In genomic region chr13:42245753-42246409, GRCm38 (mm10) we compare ENCODE assay signal across 10 mouse cellular contexts. TPM values are rescaled to one million over a fixed set of nuclear protein-coding genes. Genes with fewer than 3 reads are reported as not detected.
DNase-seq lines count a peak whose midpoint lies in the region; TF ChIP-seq lines count a peak whose summit lies in the region.
"Had no signal": no experiment of that assay in that cellular context is flagged by ENCODE, and none has a peak within 500 bp of the region (broad histone marks: within the 10 kb centered on the region; RNA-seq: fewer than 3 reads in every experiment).

No protein-coding gene starts in this region.

- TF ChIP-seq CTCF in left cerebral cortex, adult 2 months (IDR thresholded peaks at IDR 0.05): no peak

- no peaks in the 10 kb centered on the region for H3K27me3 ChIP-seq in splenic B cell, adult 2 months (ENCODE audit: control insufficient read depth, insufficient read depth, low read length, poor library complexity, severe bottlenecking)
- H3K27me3 ChIP-seq: midbrain, embryonic 12.5 days had no signal

- peak; percentile 6 to 23 for DNase-seq in left cerebral cortex, postnatal 25 days (ENCODE audit: low spot score in 2 of 2)
- no peak for DNase-seq in left cerebral cortex, adult 2 months (ENCODE audit: extremely low spot score in 1 of 2, low spot score in 2 of 2)
- DNase-seq in heart, postnatal 10 days: peak; percentile 31 to 38
- peak; percentile 59 for DNase-seq in splenic B cell, adult 2 months (ENCODE audit: low read depth, low spot score)
- no peak for DNase-seq in testis, postnatal 14 days (ENCODE audit: low spot score)
- DNase-seq in cerebellum, adult 11 months: no peak
- no peak for DNase-seq in gastrocnemius, postnatal 10 days
- DNase-seq: adrenal gland, adult 2 months had no signal

- no peaks in the 10 kb centered on the region for H3K36me3 ChIP-seq in splenic B cell, adult 2 months (ENCODE audit: control insufficient read depth, insufficient read depth, low read length, poor library complexity, severe bottlenecking)
- H3K36me3 ChIP-seq: midbrain, embryonic 12.5 days had no signal

- no peak overlapping the region; the same call in 1 of the 2 replicates for H3K27ac ChIP-seq in left cerebral cortex, adult 2 months
- H3K27ac ChIP-seq in brown adipose tissue, adult 24 weeks (replicated peaks; ENCODE audit: low read depth, low read length): no peak overlapping the region
- H3K27ac ChIP-seq: midbrain, embryonic 12.5 days had no signal

- no peak overlapping the region for H3K4me3 ChIP-seq in left cerebral cortex, adult 2 months
- H3K4me3 ChIP-seq in brown adipose tissue, adult 24 weeks (ENCODE audit: insufficient read depth, low read depth, low read length): peak overlapping the region; percentile 12; the same call in 1 of the 2 replicates
- H3K4me3 ChIP-seq: midbrain, embryonic 12.5 days had no signal

- intact Hi-C loops in left cerebral cortex, postnatal 25 days (cut with DNase I): loop anchor here (2.0 kb wide), 3 partner anchors 71 to 603 kb away; no protein-coding TSS in a partner anchor
- intact Hi-C loops in left cerebral cortex, adult 2 months (cut with DNase I): loop anchor here (2.0 kb wide), 1 partner anchor 55 kb away; the partner anchor contains the start of gene Edn1
- intact Hi-C loops in heart, postnatal 10 days (cut with DNase I): loop anchor here (1.0 to 2.0 kb wide), 3 partner anchors 54 to 603 kb away; no protein-coding TSS in a partner anchor

- H3K4me1 ChIP-seq in brown adipose tissue, adult 24 weeks (ENCODE audit: control insufficient read depth, insufficient read depth, insufficient read length, low read length): no peaks in the 10 kb centered on the region

RNA-seq across cellular contexts. Expression of gene Edn1, which starts 55.4 kb away (rescaled TPM):
- total RNA-seq in left cerebral cortex, postnatal 25 days (2021): 1 to 10 TPM; 2.6 to 2.7 TPM
- total RNA-seq in left cerebral cortex, adult 2 months (2021): 1 to 10 TPM; 2.6 to 3.3 TPM
- polyA plus RNA-seq in brown adipose tissue, adult 24 weeks (2012; ENCODE audit: insufficient read depth, insufficient read length, missing spikeins): 0.88 and 3.1 TPM in 2 replicates
- total RNA-seq in heart, postnatal 10 days (2021): 1 to 10 TPM; 7.4 to 8.4 TPM
- 1 to 10 TPM; 1.3 to 1.7 TPM for total RNA-seq in gastrocnemius, postnatal 10 days (2021)

Comparison
In these comparisons a context has a peak if more than half of its experiments do, and no peak if none do; other contexts are left out.
1. DNase-seq: peak in left cerebral cortex, postnatal 25 days (2 of 2), heart, postnatal 10 days (2 of 2) and splenic B cell, adult 2 months (single experiment); none in left cerebral cortex, adult 2 months (0 of 2), testis, postnatal 14 days (single experiment), cerebellum, adult 11 months (single experiment) and gastrocnemius, postnatal 10 days (single experiment).